Mouse (Mus musculus): ENCODE data around the gene 1600002K03Rik. TPM values are rescaled to one million over a fixed set of nuclear protein-coding genes. Genes with fewer than 3 reads are reported as not detected.
"Not testable (repeated sequence)": the region's sequence is repeated elsewhere in the genome, so short reads cannot be mapped to it uniquely, and the experiment has no call there.

The 1600002K03Rik gene
- polyA plus RNA-seq, 1 experiment from 2014 or later: 10.4 TPM

- H3K27ac ChIP-seq (replicated peaks): no peak overlapping the region
- 46% methylated on average over 8 of the region's 9 CpGs for WGBS
These were observed 47.9 kb downstream of the 1600002K03Rik start for GRCm38 (mm10) chr10:80220676-80221075.

GRCm38 (mm10) chr10:80223137-80223536 lies 50.4 kb downstream of the 1600002K03Rik start:
- H3K36me3 ChIP-seq; H3K4me3 ChIP-seq; ATAC-seq (ENCODE audit: extremely low read depth, insufficient number of reproducible peaks, low FRiP score, low TSS enrichment); H3K4me2 ChIP-seq; H3K9ac ChIP-seq; H3K27me3 ChIP-seq (replicated peaks); H3K27ac ChIP-seq (replicated peaks); H3K9me3 ChIP-seq: not testable (repeated sequence)
- WGBS: 78% methylated on average over 2 of the region's 2 CpGs
- peaks cover 27% of the 10 kb centered on the region for H3K4me1 ChIP-seq

More at GRCm38 (mm10) chr10:80220676-80221075, 47.9 kb downstream of the 1600002K03Rik start:
- Histone ChIP-seq H3K36me3 (no peaks in the 10 kb centered on the region), H3K9ac (no peak overlapping the region), H3K4me3 (no peak overlapping the region), H3K4me1 (peaks cover 12% of the 10 kb centered on the region), H3K9me3 (no peaks in the 10 kb centered on the region), H3K27me3 (replicated peaks) (0 out of 2 replicates have a peak, but pooled peaks cover 4% of the 10 kb centered on the region), H3K4me2 (no peak overlapping the region)
- ATAC-seq (ENCODE audit: extremely low read depth, insufficient number of reproducible peaks, low FRiP score, low TSS enrichment): no peak

Other genes with a start within 250 kb of the 1600002K03Rik start
- gene Arid3a, start 245.9 kb upstream of the 1600002K03Rik start, polyA plus RNA-seq (2015; fragmentation: Nextera tagmentation; extraction: Ambion mirVana): 3.4 and 4.2 TPM in 2 replicates
- 72.4 and 80.9 TPM in 2 replicates for gene Wdr18, start 212.8 kb upstream of the 1600002K03Rik start, polyA plus RNA-seq (2015; fragmentation: Nextera tagmentation; extraction: Ambion mirVana)
- gene Grin3b, start 202.2 kb upstream of the 1600002K03Rik start, polyA plus RNA-seq (2015; fragmentation: Nextera tagmentation; extraction: Ambion mirVana): 0.09 and 0.11 TPM in 2 replicates
- 10.6 and 12.8 TPM in 2 replicates for gene Tmem259, start 188.6 kb upstream of the 1600002K03Rik start, polyA plus RNA-seq (2015; fragmentation: Nextera tagmentation; extraction: Ambion mirVana)
- 264 and 271 TPM in 2 replicates for gene Cnn2, start 184.4 kb upstream of the 1600002K03Rik start, polyA plus RNA-seq (2015; fragmentation: Nextera tagmentation; extraction: Ambion mirVana)
- 2.2 and 2.6 TPM in 2 replicates for gene Abca7, start 176.4 kb upstream of the 1600002K03Rik start, polyA plus RNA-seq (2015; fragmentation: Nextera tagmentation; extraction: Ambion mirVana)
- gene Arhgap45, start 156.3 kb upstream of the 1600002K03Rik start, polyA plus RNA-seq (2015; fragmentation: Nextera tagmentation; extraction: Ambion mirVana): 5.5 and 6.5 TPM in 2 replicates
- gene Polr2e, start 133.1 kb upstream of the 1600002K03Rik start, polyA plus RNA-seq (2015; fragmentation: Nextera tagmentation; extraction: Ambion mirVana): 149 and 154 TPM in 2 replicates
- 691 and 741 TPM in 2 replicates for gene Gpx4, start 125.8 kb upstream of the 1600002K03Rik start, polyA plus RNA-seq (2015; fragmentation: Nextera tagmentation; extraction: Ambion mirVana)
- 9.1 and 10.1 TPM in 2 replicates for gene Sbno2, start 67.4 kb upstream of the 1600002K03Rik start, polyA plus RNA-seq (2015; fragmentation: Nextera tagmentation; extraction: Ambion mirVana)
- 12.0 and 13.0 TPM in 2 replicates for gene Stk11, start 57.1 kb upstream of the 1600002K03Rik start, polyA plus RNA-seq (2015; fragmentation: Nextera tagmentation; extraction: Ambion mirVana)
- gene Atp5d, start 34.3 kb upstream of the 1600002K03Rik start, polyA plus RNA-seq (2015; fragmentation: Nextera tagmentation; extraction: Ambion mirVana): 808 and 893 TPM in 2 replicates
- 1.6 and 2.5 TPM in 2 replicates for gene Cbarp, start 32.1 kb upstream of the 1600002K03Rik start, polyA plus RNA-seq (2015; fragmentation: Nextera tagmentation; extraction: Ambion mirVana)
- gene Midn, start 24.7 kb upstream of the 1600002K03Rik start, polyA plus RNA-seq (2015; fragmentation: Nextera tagmentation; extraction: Ambion mirVana): 15.6 and 15.7 TPM in 2 replicates
- gene Cirbp, start 7.0 kb upstream of the 1600002K03Rik start, polyA plus RNA-seq (2015; fragmentation: Nextera tagmentation; extraction: Ambion mirVana): 87.9 and 96.4 TPM in 2 replicates
- 8.5 and 10.6 TPM in 2 replicates for gene Efna2, start 6.5 kb downstream of the 1600002K03Rik start, polyA plus RNA-seq (2015; fragmentation: Nextera tagmentation; extraction: Ambion mirVana)
- 41.7 and 43.7 TPM in 2 replicates for gene Mum1, start 53.5 kb downstream of the 1600002K03Rik start, polyA plus RNA-seq (2015; fragmentation: Nextera tagmentation; extraction: Ambion mirVana)
- gene Ndufs7, start 76.2 kb downstream of the 1600002K03Rik start, polyA plus RNA-seq (2015; fragmentation: Nextera tagmentation; extraction: Ambion mirVana): 527 and 606 TPM in 2 replicates
- gene Gamt, start 88.1 kb downstream of the 1600002K03Rik start, polyA plus RNA-seq (2015; fragmentation: Nextera tagmentation; extraction: Ambion mirVana): 53.3 and 62.1 TPM in 2 replicates
- gene Dazap1, start 88.5 kb downstream of the 1600002K03Rik start, polyA plus RNA-seq (2015; fragmentation: Nextera tagmentation; extraction: Ambion mirVana): 36.4 and 37.9 TPM in 2 replicates
- 621 and 687 TPM in 2 replicates for gene Rps15, start 119.5 kb downstream of the 1600002K03Rik start, polyA plus RNA-seq (2015; fragmentation: Nextera tagmentation; extraction: Ambion mirVana)
- 0.90 and 0.94 TPM in 2 replicates for gene Apc2, start 123.0 kb downstream of the 1600002K03Rik start, polyA plus RNA-seq (2015; fragmentation: Nextera tagmentation; extraction: Ambion mirVana)
- 36.0 and 36.6 TPM in 2 replicates for gene 2310011J03Rik, start 147.6 kb downstream of the 1600002K03Rik start, polyA plus RNA-seq (2015; fragmentation: Nextera tagmentation; extraction: Ambion mirVana)
- 1.8 and 2.1 TPM in 2 replicates for gene Pcsk4, start 156.6 kb downstream of the 1600002K03Rik start, polyA plus RNA-seq (2015; fragmentation: Nextera tagmentation; extraction: Ambion mirVana)
- gene Reep6, start 157.0 kb downstream of the 1600002K03Rik start, polyA plus RNA-seq (2015; fragmentation: Nextera tagmentation; extraction: Ambion mirVana): 2.6 and 4.4 TPM in 2 replicates
- gene Adamtsl5, start 175.5 kb downstream of the 1600002K03Rik start, polyA plus RNA-seq (2015; fragmentation: Nextera tagmentation; extraction: Ambion mirVana): 6.5 and 8.3 TPM in 2 replicates
- not detected in 2 replicates for gene Plk5, start 183.5 kb downstream of the 1600002K03Rik start, polyA plus RNA-seq (2015; fragmentation: Nextera tagmentation; extraction: Ambion mirVana)
- 3.8 and 4.5 TPM in 2 replicates for gene Mex3d, start 214.7 kb downstream of the 1600002K03Rik start, polyA plus RNA-seq (2015; fragmentation: Nextera tagmentation; extraction: Ambion mirVana)
- 170 and 182 TPM in 2 replicates for gene Mbd3, start 226.6 kb downstream of the 1600002K03Rik start, polyA plus RNA-seq (2015; fragmentation: Nextera tagmentation; extraction: Ambion mirVana)
- gene Uqcr11, start 233.9 kb downstream of the 1600002K03Rik start, polyA plus RNA-seq (2015; fragmentation: Nextera tagmentation; extraction: Ambion mirVana): 1,246 and 1,505 TPM in 2 replicates

All from heart, embryonic 13.5 days (tissue).